In genomic region chr19:43623913-43624312, GRCm38 (mm10) we compare ENCODE assay signal across 10 mouse cellular contexts. TPM values are rescaled to one million over a fixed set of nuclear protein-coding genes. Genes with fewer than 3 reads are reported as not detected.
DNase-seq lines count a peak whose midpoint lies in the region; ATAC-seq lines count a peak whose summit lies in the region.
"Had no signal": no experiment of that assay in that cellular context is flagged by ENCODE, and none has a peak within 500 bp of the region (broad histone marks: within the 10 kb centered on the region; RNA-seq: fewer than 3 reads in every experiment).

No protein-coding gene starts in this region.

- no peak overlapping the region for H3K4me3 ChIP-seq in heart, embryonic 12.5 days
- H3K4me3 ChIP-seq: embryonic facial prominence, embryonic 15.5 days; lung, embryonic 15.5 days had no signal

- WGBS in heart, embryonic 12.5 days = 42% methylated on average over 4 of the region's 4 CpGs

- no peak for ATAC-seq in heart, embryonic 12.5 days (ENCODE audit: insufficient number of reproducible peaks, low FRiP score)
- peak; percentile 88 to 97 for ATAC-seq in hematopoietic stem cell, adult 5-6 weeks (replicated peaks in 1 of 2; ENCODE audit: insufficient read depth in 1 of 2, low FRiP score in 2 of 2, low TSS enrichment in 1 of 2, low read depth in 1 of 2, poor library complexity in 2 of 2, severe bottlenecking in 2 of 2)

- no peaks in the 10 kb centered on the region for H3K36me3 ChIP-seq in heart, embryonic 12.5 days
- H3K36me3 ChIP-seq: embryonic facial prominence, embryonic 15.5 days; lung, embryonic 15.5 days had no signal

- no peak overlapping the region for H3K9ac ChIP-seq in heart, embryonic 12.5 days
- H3K9ac ChIP-seq: embryonic facial prominence, embryonic 15.5 days; lung, embryonic 15.5 days had no signal

- H3K4me2 ChIP-seq in heart, embryonic 12.5 days = no peak overlapping the region
- H3K4me2 ChIP-seq: embryonic facial prominence, embryonic 15.5 days; lung, embryonic 15.5 days had no signal

- DNase-seq in heart, postnatal 4 days = peak; percentile 28
- DNase-seq in B cell, adult 2 months = peak; percentile 75 to 78
- peak; percentile 67 for DNase-seq in ZHBTc4 (ENCODE audit: low read depth, low spot score)
- peak; percentile 62 for DNase-seq in lung, postnatal 14 days
- peak; percentile 22 to 30 for DNase-seq in thymus, adult 18-20 months
- no peak for DNase-seq in layer of hippocampus, postnatal 14 days (ENCODE audit: low spot score in 2 of 2)

- H3K27ac ChIP-seq in heart, embryonic 12.5 days (ENCODE audit: poor library complexity, severe bottlenecking) = no peak overlapping the region
- H3K27ac ChIP-seq: embryonic facial prominence, embryonic 15.5 days; lung, embryonic 15.5 days had no signal

- no peaks in the 10 kb centered on the region for H3K4me1 ChIP-seq in heart, embryonic 12.5 days (replicated peaks)
- H3K4me1 ChIP-seq: embryonic facial prominence, embryonic 15.5 days; lung, embryonic 15.5 days had no signal

- H3K9me3 ChIP-seq in heart, embryonic 12.5 days (replicated peaks) = no peaks in the 10 kb centered on the region
- H3K9me3 ChIP-seq: embryonic facial prominence, embryonic 15.5 days; lung, embryonic 15.5 days had no signal

- peaks cover 90% of the 10 kb centered on the region for H3K27me3 ChIP-seq in heart, embryonic 12.5 days (replicated peaks)

RNA-seq across cellular contexts. Expression of gene Nkx2-3, which starts 11.8 kb away (rescaled TPM):
- total RNA-seq in heart, postnatal 4 days (2021) = not detected
- not detected in 2 replicates for polyA plus RNA-seq in heart, embryonic 12.5 days (2016; fragmentation: Nextera tagmentation; extraction: Ambion mirVana)
- 28.7 and 29.7 TPM in 2 replicates for total RNA-seq in hematopoietic stem cell, adult 5-6 weeks (2017)
- total RNA-seq in layer of hippocampus, postnatal 14 days (2021) = not detected
- polyA plus RNA-seq: lung, embryonic 15.5 days had no signal

RNA-seq across cellular contexts. Expression of gene Slc25a28, which starts 50.8 kb away (rescaled TPM):
- total RNA-seq in heart, postnatal 4 days (2021) = 10 to 100 TPM; 23.3 to 24.0 TPM
- 11.1 and 12.6 TPM in 2 replicates for polyA plus RNA-seq in heart, embryonic 12.5 days (2016; fragmentation: Nextera tagmentation; extraction: Ambion mirVana)
- 44.4 and 47.1 TPM in 2 replicates for total RNA-seq in hematopoietic stem cell, adult 5-6 weeks (2017)
- 10 to 100 TPM; 35.8 to 39.1 TPM for total RNA-seq in layer of hippocampus, postnatal 14 days (2021)

Comparison
In these comparisons a context has a peak if more than half of its experiments do, and no peak if none do; other contexts are left out.
1. DNase-seq: peak in heart, postnatal 4 days (single experiment), B cell, adult 2 months (2 of 2), ZHBTc4 (single experiment), lung, postnatal 14 days (single experiment) and thymus, adult 18-20 months (2 of 2); none in layer of hippocampus, postnatal 14 days (0 of 2).
2. RNA of gene Nkx2-3, which starts 11.8 kb away (total RNA-seq): 28.7 to 29.7 TPM in hematopoietic stem cell, adult 5-6 weeks; not detected in layer of hippocampus, postnatal 14 days and not detected in heart, postnatal 4 days; every median in the first group is over 10 times any median in the second.